Mouse (Mus musculus): ENCODE measurements around the gene Cradd.

DNA sequence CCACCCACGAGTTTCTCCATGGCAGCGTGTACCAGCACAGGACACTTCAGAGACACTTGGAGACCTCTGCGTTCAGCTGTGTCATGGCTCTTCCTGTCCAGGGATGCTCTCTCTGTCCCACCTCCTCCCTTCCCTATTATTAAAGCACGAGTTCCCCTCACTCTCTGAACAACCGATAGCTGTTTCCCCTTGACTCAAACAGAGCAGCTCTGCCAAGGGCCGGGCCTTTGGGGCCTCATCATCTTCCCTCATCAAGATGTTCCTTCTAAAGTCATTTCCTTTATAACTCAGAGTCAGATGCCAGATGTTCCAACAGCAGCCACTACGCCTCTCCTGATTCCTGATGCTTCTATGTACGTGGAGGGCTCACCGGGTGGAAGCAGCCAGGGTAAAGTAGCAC lies 110.1 kb downstream of the Cradd start:
- TF ChIP-seq CTCF (IDR thresholded peaks at IDR 0.05) (no peak), EP300 (IDR thresholded peaks at IDR 0.05) (no peak)
